Mouse (Mus musculus) layer of hippocampus, postnatal 25 days (tissue): Measurements from ENCODE around the gene Ifnz. TPM values are rescaled to one million over a fixed set of nuclear protein-coding genes. Genes with fewer than 3 reads are reported as not detected.
"Not testable (repeated sequence)": the region's sequence is repeated elsewhere in the genome, so short reads cannot be mapped to it uniquely, and the experiment has no call there.

Experiments
- DNase-seq, 2 experiments: peaks; one replicate each; pipeline ENCODE4 v3.0.0; 2022; ENCODE audit warnings: mixed read lengths in 2 of 2, low spot score in 1 of 2; ENCODE audit errors: extremely low spot score in 1 of 2
- total RNA-seq, 2 experiments: library from RNA; stranded (reverse); gene quantifications; 2 replicates each; pipeline ENCODE4 v1.2.3; 2021

Gene Ifnz
- total RNA-seq, 2 experiments from 2014 or later = not detected

DNA sequence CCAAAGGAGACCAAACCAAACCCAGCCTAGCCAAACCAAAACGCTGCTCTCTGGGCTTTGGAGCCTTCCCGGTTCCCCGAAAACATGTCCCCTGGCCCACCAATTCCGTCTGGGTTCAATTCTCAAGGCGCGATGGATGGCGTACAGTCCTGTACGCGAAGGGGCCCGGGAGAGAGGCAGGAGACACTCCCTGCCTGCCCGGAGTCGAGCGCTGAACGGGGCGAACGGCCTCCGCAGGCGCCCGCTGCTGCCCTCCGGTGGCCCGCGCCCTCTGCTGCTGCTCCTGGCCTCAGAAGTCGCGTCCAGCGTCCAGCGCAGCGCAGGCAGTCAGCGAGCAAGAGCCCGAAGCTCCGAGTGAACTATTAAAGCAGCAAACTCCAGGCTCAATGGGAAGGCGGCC, 404 bp downstream of the Ifnz start:
- not testable (repeated sequence) for DNase-seq

DNA sequence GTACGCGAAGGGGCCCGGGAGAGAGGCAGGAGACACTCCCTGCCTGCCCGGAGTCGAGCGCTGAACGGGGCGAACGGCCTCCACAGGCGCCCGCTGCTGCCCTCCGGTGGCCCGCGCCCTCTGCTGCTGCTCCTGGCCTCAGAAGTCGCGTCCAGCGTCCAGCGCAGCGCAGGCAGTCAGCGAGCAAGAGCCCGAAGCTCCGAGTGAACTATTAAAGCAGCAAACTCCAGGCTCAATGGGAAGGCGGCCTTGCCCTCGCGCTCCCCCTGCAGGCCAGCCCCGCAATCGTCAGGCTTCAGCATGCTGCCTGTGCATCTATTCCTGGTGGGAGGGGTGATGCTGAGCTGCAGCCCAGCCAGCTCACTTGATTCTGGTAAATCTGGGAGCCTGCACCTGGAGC, 3.5 kb downstream of the Ifnz start, which contains the start of gene Gm13276:
Gene Gm13276, plus strand, starts transcription at position 301 of the 400 bp plus-strand sequence.
- DNase-seq = not testable (repeated sequence)

DNA sequence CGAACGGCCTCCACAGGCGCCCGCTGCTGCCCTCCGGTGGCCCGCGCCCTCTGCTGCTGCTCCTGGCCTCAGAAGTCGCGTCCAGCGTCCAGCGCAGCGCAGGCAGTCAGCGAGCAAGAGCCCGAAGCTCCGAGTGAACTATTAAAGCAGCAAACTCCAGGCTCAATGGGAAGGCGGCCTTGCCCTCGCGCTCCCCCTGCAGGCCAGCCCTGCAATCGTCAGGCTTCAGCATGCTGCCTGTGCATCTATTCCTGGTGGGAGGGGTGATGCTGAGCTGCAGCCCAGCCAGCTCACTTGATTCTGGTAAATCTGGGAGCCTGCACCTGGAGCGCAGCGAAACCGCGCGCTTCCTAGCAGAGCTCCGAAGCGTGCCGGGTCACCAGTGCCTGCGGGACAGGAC, 6.5 kb downstream of the Ifnz start, which contains the start of gene Gm13277:
Gene Gm13277, plus strand, starts transcription at position 231 of the 400 bp plus-strand sequence.
- DNase-seq = peak; percentile 13 to 53

DNA sequence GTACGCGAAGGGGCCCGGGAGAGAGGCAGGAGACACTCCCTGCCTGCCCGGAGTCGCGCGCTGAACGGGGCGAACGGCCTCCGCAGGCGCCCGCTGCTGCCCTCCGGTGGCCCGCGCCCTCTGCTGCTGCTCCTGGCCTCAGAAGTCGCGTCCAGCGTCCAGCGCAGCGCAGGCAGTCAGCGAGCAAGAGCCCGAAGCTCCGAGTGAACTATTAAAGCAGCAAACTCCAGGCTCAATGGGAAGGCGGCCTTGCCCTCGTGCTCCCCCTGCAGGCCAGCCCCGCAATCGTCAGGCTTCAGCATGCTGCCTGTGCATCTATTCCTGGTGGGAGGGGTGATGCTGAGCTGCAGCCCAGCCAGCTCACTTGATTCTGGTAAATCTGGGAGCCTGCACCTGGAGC, 9.3 kb downstream of the Ifnz start, which contains the start of gene Gm13278:
Gene Gm13278, plus strand, starts transcription at position 301 of the 400 bp plus-strand sequence.
- DNase-seq = not testable (repeated sequence)

DNA sequence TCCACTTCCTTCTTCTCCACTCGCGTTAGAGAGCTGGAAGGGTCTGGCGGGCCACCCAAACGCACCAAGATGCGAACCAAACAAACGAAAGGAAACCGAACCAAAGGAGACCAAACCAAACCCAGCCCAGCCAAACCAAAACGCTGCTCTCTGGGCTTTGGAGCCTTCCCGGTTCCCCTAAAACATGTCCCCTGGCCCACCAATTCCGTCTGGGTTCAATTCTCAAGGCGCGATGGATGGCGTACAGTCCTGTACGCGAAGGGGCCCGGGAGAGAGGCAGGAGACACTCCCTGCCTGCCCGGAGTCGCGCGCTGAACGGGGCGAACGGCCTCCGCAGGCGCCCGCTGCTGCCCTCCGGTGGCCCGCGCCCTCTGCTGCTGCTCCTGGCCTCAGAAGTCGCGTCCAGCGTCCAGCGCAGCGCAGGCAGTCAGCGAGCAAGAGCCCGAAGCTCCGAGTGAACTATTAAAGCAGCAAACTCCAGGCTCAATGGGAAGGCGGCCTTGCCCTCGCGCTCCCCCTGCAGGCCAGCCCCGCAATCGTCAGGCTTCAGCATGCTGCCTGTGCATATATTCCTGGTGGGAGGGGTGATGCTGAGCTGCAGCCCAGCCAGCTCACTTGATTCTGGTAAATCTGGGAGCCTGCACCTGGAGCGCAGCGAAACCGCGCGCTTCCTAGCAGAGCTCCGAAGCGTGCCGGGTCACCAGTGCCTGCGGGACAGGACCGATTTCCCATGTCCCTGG, 12.2 kb downstream of the Ifnz start, which contains the start of gene Gm13275:
Gene Gm13275, plus strand, starts transcription at position 552 of the 740 bp plus-strand sequence.
- DNase-seq = peak; percentile 56 to 73

DNA sequence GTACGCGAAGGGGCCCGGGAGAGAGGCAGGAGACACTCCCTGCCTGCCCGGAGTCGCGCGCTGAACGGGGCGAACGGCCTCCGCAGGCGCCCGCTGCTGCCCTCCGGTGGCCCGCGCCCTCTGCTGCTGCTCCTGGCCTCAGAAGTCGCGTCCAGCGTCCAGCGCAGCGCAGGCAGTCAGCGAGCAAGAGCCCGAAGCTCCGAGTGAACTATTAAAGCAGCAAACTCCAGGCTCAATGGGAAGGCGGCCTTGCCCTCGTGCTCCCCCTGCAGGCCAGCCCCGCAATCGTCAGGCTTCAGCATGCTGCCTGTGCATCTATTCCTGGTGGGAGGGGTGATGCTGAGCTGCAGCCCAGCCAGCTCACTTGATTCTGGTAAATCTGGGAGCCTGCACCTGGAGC, 15.2 kb downstream of the Ifnz start, which contains the start of gene Gm13279:
Gene Gm13279, plus strand, starts transcription at position 301 of the 400 bp plus-strand sequence.
- DNase-seq = not testable (repeated sequence)

DNA sequence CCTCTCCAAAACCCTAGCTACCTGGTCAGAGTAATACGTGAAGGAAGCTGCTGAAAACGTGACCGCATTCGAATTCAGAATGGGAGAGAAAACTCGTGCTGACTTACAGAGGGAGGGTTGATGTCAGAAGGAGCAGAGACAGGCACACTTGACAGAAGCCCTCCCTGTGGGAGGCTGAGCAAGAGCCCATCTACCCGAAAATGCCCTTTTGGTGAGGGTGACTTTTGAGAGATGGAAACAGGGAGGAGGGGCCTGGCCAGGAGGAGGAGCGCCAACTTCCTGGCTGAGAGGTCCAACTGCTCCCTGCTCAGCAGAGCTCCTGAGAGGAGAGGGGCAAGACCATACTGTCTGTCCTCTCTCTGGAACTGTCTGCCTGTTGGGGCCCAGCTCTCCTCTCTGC, 17.4 kb downstream of the Ifnz start, which contains the start of gene Gm13285:
Gene Gm13285, plus strand, starts transcription at position 301 of the 400 bp plus-strand sequence.
- not testable (repeated sequence) for DNase-seq

DNA sequence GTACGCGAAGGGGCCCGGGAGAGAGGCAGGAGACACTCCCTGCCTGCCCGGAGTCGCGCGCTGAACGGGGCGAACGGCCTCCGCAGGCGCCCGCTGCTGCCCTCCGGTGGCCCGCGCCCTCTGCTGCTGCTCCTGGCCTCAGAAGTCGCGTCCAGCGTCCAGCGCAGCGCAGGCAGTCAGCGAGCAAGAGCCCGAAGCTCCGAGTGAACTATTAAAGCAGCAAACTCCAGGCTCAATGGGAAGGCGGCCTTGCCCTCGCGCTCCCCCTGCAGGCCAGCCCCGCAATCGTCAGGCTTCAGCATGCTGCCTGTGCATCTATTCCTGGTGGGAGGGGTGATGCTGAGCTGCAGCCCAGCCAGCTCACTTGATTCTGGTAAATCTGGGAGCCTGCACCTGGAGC, 21.0 kb downstream of the Ifnz start, which contains the start of gene Gm13287:
Gene Gm13287, plus strand, starts transcription at position 301 of the 400 bp plus-strand sequence.
- not testable (repeated sequence) for DNase-seq

DNA sequence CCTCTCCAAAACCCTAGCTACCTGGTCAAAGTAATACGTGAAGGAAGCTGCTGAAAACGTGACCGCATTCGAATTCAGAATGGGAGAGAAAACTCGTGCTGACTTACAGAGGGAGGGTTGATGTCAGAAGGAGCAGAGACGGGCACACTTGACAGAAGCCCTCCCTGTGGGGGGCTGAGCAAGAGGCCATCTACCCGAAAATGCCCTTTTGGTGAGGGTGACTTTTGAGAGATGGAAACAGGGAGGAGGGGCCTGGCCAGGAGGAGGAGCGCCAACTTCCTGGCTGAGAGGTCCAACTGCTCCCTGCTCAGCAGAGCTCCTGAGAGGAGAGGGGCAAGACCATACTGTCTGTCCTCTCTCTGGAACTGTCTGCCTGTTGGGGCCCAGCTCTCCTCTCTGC, 23.3 kb downstream of the Ifnz start, which contains the start of gene Gm13288:
Gene Gm13288, plus strand, starts transcription at position 301 of the 400 bp plus-strand sequence.
- DNase-seq = not testable (repeated sequence)

DNA sequence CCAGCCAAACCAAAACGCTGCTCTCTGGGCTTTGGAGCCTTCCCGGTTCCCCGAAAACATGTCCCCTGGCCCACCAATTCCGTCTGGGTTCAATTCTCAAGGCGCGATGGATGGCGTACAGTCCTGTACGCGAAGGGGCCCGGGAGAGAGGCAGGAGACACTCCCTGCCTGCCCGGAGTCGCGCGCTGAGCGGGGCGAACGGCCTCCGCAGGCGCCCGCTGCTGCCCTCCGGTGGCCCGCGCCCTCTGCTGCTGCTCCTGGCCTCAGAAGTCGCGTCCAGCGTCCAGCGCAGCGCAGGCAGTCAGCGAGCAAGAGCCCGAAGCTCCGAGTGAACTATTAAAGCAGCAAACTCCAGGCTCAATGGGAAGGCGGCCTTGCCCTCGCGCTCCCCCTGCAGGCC, 23.8 kb downstream of the Ifnz start:
- not testable (repeated sequence) for DNase-seq

DNA sequence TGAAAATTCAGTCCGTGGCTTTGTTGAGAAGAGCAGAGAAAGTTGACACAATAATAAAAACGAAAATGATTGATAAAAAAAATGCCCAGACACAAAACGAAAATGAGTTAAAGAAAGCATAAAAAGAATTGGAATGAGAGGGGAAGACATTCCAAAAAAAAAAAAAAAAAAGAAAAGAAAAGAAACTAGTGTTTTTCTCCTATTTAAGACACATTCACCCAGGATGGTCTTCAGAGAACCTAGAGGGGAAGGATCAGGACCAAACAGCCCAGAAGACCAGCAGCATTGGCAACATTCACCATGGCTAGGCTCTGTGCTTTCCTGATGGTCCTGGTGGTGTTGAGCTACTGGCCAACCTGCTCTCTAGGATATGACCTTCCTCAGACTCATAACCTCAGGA, 34.0 kb downstream of the Ifnz start, which contains the start of gene Ifna7:
Gene Ifna7, plus strand, starts transcription at position 301 of the 400 bp plus-strand sequence.
- no peak for DNase-seq

DNA sequence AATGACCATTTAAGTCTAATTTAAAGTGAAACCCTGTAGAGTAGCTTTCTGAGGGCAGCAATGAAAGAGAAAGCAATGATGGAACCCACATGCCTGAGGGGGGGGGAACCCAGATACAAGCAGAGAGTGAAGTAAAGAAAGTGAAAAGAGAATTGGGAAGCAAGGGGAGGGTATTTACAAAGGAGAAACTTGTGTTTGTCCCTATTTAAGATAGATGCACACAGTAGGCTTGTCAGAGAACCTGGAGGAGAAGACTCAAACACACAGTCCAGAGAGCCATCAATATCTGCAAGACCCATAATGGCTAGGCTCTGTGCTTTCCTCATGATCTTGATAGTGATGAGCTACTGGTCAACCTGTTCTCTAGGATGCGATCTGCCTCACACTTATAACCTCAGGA, 37.7 kb downstream of the Ifnz start, which contains the start of gene Ifna11:
Gene Ifna11, plus strand, starts transcription at position 301 of the 400 bp plus-strand sequence.
- DNase-seq = no peak

DNA sequence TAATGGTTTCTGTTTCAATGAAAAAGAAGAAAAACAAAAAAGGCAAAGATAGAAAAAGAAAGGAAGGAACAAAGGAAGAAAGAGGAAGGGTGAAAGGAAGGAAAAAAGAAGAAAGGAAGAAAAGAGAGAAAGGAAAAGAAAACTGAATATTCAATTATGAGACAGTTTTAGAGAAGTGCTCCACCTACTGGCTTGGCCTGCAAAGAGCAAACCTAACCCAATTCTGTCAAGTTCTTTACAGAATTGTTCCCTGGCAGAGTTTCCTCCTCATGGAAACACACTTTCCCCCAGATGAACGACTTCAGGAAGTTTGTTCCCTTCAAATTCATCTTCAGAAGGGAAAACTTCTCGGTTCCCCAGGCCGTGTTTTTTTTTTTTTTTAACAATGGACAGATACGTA, 41.1 kb downstream of the Ifnz start:
- peak in 1 of 2 experiments; percentile 27 for DNase-seq

DNA sequence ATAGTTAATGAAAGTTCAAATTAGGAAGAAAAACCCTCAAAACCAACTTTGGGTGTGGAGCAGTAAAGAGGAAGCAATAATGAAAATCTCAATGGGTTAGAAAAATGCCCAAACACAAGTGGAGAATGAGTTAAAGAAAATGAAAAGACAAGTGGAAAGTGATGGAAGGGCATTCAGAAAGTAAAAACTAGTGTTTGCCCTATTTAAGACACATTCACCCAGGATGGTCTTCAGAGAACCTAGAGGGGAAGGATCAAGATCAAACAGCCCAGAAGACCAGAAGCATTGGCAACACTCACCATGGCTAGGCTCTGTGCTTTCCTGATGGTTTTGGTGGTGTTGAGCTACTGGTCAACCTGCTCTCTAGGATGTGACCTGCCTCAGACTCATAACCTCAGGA, 45.2 kb downstream of the Ifnz start, which contains the start of gene Ifna6:
Gene Ifna6, plus strand, starts transcription at position 301 of the 400 bp plus-strand sequence.
- not testable (repeated sequence) for DNase-seq

DNA sequence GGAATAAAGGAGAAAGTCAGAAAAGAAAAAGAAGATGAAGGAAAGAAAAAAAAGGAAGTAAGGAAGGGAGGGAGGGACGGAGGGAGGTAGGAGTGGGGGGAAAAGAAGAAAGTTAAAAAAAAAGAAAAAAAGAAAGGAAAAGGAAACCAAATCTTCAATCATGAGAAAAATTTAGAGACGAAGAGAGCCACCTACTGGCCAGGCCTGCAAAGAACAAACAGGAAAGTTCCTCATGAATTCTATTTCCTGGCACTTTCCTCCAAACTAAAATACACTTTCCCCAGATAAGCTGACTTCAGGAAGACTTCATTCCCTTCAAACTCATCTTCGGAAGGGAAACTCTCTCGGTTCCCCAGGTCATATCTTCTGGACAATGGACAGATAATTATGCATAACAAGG, 48.6 kb downstream of the Ifnz start:
- DNase-seq = peak; percentile 13 to 53

Other genes starting within 250 kb of the Ifnz start
- gene Ifna15, start 223.9 kb upstream of the Ifnz start, total RNA-seq = not detected
- gene Ifna14, start 210.3 kb upstream of the Ifnz start, total RNA-seq = not detected
- not detected for gene Ifna9, start 189.7 kb upstream of the Ifnz start, total RNA-seq
- not detected for gene Ifna12, start 178.8 kb upstream of the Ifnz start, total RNA-seq
- not detected for gene C87499, start 147.7 kb upstream of the Ifnz start, total RNA-seq
- gene Ifna13, start 137.7 kb upstream of the Ifnz start, total RNA-seq = not detected
- not detected for gene Ifna16, start 105.2 kb upstream of the Ifnz start, total RNA-seq
- gene Ifna2, start 98.2 kb upstream of the Ifnz start, total RNA-seq = not detected
- not detected for gene Ifnab, start 90.8 kb upstream of the Ifnz start, total RNA-seq
- gene Gm26566, start 60.3 kb upstream of the Ifnz start, total RNA-seq = 1 to 10 TPM; 1.4 to 1.8 TPM
- gene Klhl9, start 59.7 kb upstream of the Ifnz start, total RNA-seq = 100 to 1,000 TPM; 105 to 109 TPM
- gene Gm13271, start 27.3 kb upstream of the Ifnz start, total RNA-seq = not detected
- not detected for gene Gm13283, start 22.0 kb upstream of the Ifnz start, total RNA-seq
- not detected for gene Gm13290, start 8.3 kb upstream of the Ifnz start, total RNA-seq
- gene Gm13289, start 5.2 kb upstream of the Ifnz start, total RNA-seq = not detected
- not detected for gene Gm13272, start 2.3 kb upstream of the Ifnz start, total RNA-seq
- not detected for gene Gm13276, start 3.6 kb downstream of the Ifnz start, total RNA-seq
- gene Gm13277, start 6.5 kb downstream of the Ifnz start, total RNA-seq = not detected
- gene Gm13278, start 9.4 kb downstream of the Ifnz start, total RNA-seq = not detected
- not detected for gene Gm13275, start 12.4 kb downstream of the Ifnz start, total RNA-seq
- gene Gm13279, start 15.3 kb downstream of the Ifnz start, total RNA-seq = not detected
- not detected for gene Gm13285, start 17.5 kb downstream of the Ifnz start, total RNA-seq
- not detected for gene Gm13287, start 21.1 kb downstream of the Ifnz start, total RNA-seq
- gene Gm13288, start 23.4 kb downstream of the Ifnz start, total RNA-seq = not detected
- gene Ifna7, start 34.1 kb downstream of the Ifnz start, total RNA-seq = not detected
- gene Ifna11, start 37.8 kb downstream of the Ifnz start, total RNA-seq = not detected
- not detected for gene Ifna6, start 45.3 kb downstream of the Ifnz start, total RNA-seq
- gene Ifna5, start 53.4 kb downstream of the Ifnz start, total RNA-seq = not detected
- not detected for gene Ifna4, start 59.7 kb downstream of the Ifnz start, total RNA-seq
- not detected for gene Ifna1, start 68.0 kb downstream of the Ifnz start, total RNA-seq
- gene Ifne, start 98.1 kb downstream of the Ifnz start, total RNA-seq = not detected